Comparison of ENCODE assay signal across 8 mouse cellular contexts in genomic region chrX:94288923-94289322, GRCm38 (mm10). TPM values are rescaled to one million over a fixed set of nuclear protein-coding genes. Genes with fewer than 3 reads are reported as not detected.
DNase-seq lines count a peak whose midpoint lies in the region; ATAC-seq lines count a peak whose summit lies in the region.

No protein-coding gene starts in this region.

- H3K4me2 ChIP-seq in midbrain, embryonic 14.5 days (ENCODE audit: low read length) = no peak overlapping the region
- no peak overlapping the region for H3K4me2 ChIP-seq in midbrain, embryonic 15.5 days

- DNase-seq in gastrocnemius, adult 18-20 months (ENCODE audit: low spot score) = peak; percentile 34
- DNase-seq in gastrocnemius, postnatal 14 days = no peak
- peak; percentile 62 for DNase-seq in midbrain, embryonic 14.5 days
- peak; percentile 4 to 49 for DNase-seq in adrenal gland, postnatal 36 days
- peak; percentile 40 for DNase-seq in lung, postnatal 10 days
- no peak for DNase-seq in ovary, adult 18-20 months (ENCODE audit: low spot score)

- H3K9me3 ChIP-seq in midbrain, embryonic 14.5 days (ENCODE audit: control insufficient read depth, low read length) = no peaks in the 10 kb centered on the region
- no peaks in the 10 kb centered on the region for H3K9me3 ChIP-seq in midbrain, embryonic 15.5 days

- intact Hi-C loops in gastrocnemius, postnatal 14 days (cut with DNase I; ENCODE audit: low total_unique reads) = loop anchor here (5.0 kb wide), 1 partner anchor 73 kb away; no protein-coding TSS in a partner anchor

- 7% methylated on average over 2 of the region's 2 CpGs for WGBS in midbrain, embryonic 14.5 days
- WGBS in midbrain, embryonic 15.5 days = 9% methylated on average over 2 of the region's 2 CpGs

- no peaks in the 10 kb centered on the region for H3K4me1 ChIP-seq in midbrain, embryonic 14.5 days (ENCODE audit: control insufficient read depth, insufficient read depth, low read length)
- H3K4me1 ChIP-seq in midbrain, embryonic 15.5 days = no peaks in the 10 kb centered on the region

- no peak overlapping the region for H3K4me3 ChIP-seq in midbrain, embryonic 14.5 days (replicated peaks; ENCODE audit: low read depth, low read length)
- H3K4me3 ChIP-seq in midbrain, embryonic 15.5 days = no peak overlapping the region

- no peaks in the 10 kb centered on the region for H3K36me3 ChIP-seq in midbrain, embryonic 14.5 days (ENCODE audit: control insufficient read depth, insufficient read depth, low read length)
- H3K36me3 ChIP-seq in midbrain, embryonic 15.5 days (replicated peaks) = no peaks in the 10 kb centered on the region

- peaks cover 12% of the 10 kb centered on the region for H3K27me3 ChIP-seq in midbrain, embryonic 14.5 days (ENCODE audit: control insufficient read depth, insufficient read depth, low read length)
- peaks cover 33% of the 10 kb centered on the region for H3K27me3 ChIP-seq in midbrain, embryonic 15.5 days (replicated peaks)

- no peak overlapping the region for H3K9ac ChIP-seq in midbrain, embryonic 14.5 days (replicated peaks; ENCODE audit: low read length)
- H3K9ac ChIP-seq in midbrain, embryonic 15.5 days = no peak overlapping the region

- no peak for ATAC-seq in midbrain, embryonic 14.5 days (ENCODE audit: low FRiP score, low TSS enrichment)
- ATAC-seq in midbrain, embryonic 15.5 days (replicated peaks) = no peak
- peak; percentile 70 for ATAC-seq in erythroblast, adult 5-6 weeks (replicated peaks; ENCODE audit: low FRiP score, poor library complexity, severe bottlenecking)

- H3K27ac ChIP-seq in midbrain, embryonic 14.5 days (replicated peaks; ENCODE audit: low read depth, low read length) = no peak overlapping the region
- H3K27ac ChIP-seq in midbrain, embryonic 15.5 days = no peak overlapping the region

RNA-seq across cellular contexts. Expression of gene Klhl15, which starts 54.5 kb away (rescaled TPM):
- total RNA-seq in gastrocnemius, adult 18-20 months (2021) = 1 to 10 TPM; 5.7 to 6.1 TPM
- total RNA-seq in gastrocnemius, postnatal 14 days (2021) = 1 to 10 TPM; 4.4 to 4.8 TPM
- polyA plus RNA-seq in midbrain, embryonic 14.5 days (2014; fragmentation: Nextera tagmentation; extraction: Ambion mirVana) = 14.9 and 15.1 TPM in 2 replicates
- polyA plus RNA-seq in midbrain, embryonic 15.5 days (2015; fragmentation: Nextera tagmentation; extraction: Ambion mirVana) = 9.4 and 10.1 TPM in 2 replicates
- 10 to 100 TPM; 19.0 to 20.4 TPM for total RNA-seq in adrenal gland, postnatal 36 days (2021)
- 6.7 and 15.0 TPM in 2 replicates for total RNA-seq in erythroblast, adult 5-6 weeks (2015; ENCODE audit: low replicate concordance)
- 4.6 and 5.6 TPM in 2 replicates for total RNA-seq in erythroblast, adult 5-6 weeks (2017; ENCODE audit: low replicate concordance)

Comparison
In these comparisons a context has a peak if more than half of its experiments do, and no peak if none do; other contexts are left out.
1. DNase-seq: peak in gastrocnemius, adult 18-20 months (single experiment), midbrain, embryonic 14.5 days (single experiment), adrenal gland, postnatal 36 days (2 of 2) and lung, postnatal 10 days (single experiment); none in gastrocnemius, postnatal 14 days (single experiment) and ovary, adult 18-20 months (single experiment).